Mouse (Mus musculus) granulocyte monocyte progenitor cell, adult 5-6 weeks (primary cell): ENCODE data around the gene Slc5a6. TPM values are rescaled to one million over a fixed set of nuclear protein-coding genes. Genes with fewer than 3 reads are reported as not detected.
"Not testable (repeated sequence)": the region's sequence is repeated elsewhere in the genome, so short reads cannot be mapped to it uniquely, and the experiment has no call there.

Experiments used
- ATAC-seq: replicated peaks from 2 replicates; pipeline ENCODE4 v1.8.0; 2016; ENCODE audit warnings: mild to moderate bottlenecking, moderate TSS enrichment, inconsistent platforms; ENCODE audit not compliant: poor library complexity, severe bottlenecking
- total RNA-seq, 2 experiments: library from RNA; stranded (forward) in 1 of 2; stranded (reverse) in 1 of 2; fragments of 200-712, 200-1000 nt in 1 of 2; fragments of >200 nt in 1 of 2; fragmentation: Nextera tagmentation in 1 of 2; gene quantifications; 2 replicates each; pipeline ENCODE4 v1.2.3; 2014 to 2017

The Slc5a6 gene
- total RNA-seq, 2 experiments from 2014 or later = 7.2 to 8.8 TPM

DNA sequence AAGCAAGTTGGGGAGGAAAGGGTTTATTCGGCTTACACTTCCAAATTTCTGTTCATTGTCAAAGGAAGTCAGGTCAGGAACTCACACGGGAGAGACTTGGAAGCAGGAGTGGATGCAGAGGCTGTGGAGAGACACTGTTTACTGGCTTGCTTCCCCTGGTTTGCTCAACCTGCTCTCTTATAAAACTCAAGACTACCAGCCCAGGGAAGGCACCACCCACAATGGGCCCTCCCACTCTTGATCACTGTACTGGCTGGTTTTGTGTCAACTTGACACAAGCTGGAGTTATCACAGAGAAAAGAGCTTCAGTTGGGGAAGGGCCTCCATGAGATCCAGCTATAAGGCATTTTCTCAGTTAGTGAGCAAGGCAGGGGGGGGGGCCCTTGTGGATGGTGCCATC, 22.3 kb upstream of the Slc5a6 start:
- no peak for ATAC-seq

- ATAC-seq = no peak
Measured at GRCm38 (mm10) chr5:31069810-31070209, 21.1 kb upstream of the Slc5a6 start.

DNA sequence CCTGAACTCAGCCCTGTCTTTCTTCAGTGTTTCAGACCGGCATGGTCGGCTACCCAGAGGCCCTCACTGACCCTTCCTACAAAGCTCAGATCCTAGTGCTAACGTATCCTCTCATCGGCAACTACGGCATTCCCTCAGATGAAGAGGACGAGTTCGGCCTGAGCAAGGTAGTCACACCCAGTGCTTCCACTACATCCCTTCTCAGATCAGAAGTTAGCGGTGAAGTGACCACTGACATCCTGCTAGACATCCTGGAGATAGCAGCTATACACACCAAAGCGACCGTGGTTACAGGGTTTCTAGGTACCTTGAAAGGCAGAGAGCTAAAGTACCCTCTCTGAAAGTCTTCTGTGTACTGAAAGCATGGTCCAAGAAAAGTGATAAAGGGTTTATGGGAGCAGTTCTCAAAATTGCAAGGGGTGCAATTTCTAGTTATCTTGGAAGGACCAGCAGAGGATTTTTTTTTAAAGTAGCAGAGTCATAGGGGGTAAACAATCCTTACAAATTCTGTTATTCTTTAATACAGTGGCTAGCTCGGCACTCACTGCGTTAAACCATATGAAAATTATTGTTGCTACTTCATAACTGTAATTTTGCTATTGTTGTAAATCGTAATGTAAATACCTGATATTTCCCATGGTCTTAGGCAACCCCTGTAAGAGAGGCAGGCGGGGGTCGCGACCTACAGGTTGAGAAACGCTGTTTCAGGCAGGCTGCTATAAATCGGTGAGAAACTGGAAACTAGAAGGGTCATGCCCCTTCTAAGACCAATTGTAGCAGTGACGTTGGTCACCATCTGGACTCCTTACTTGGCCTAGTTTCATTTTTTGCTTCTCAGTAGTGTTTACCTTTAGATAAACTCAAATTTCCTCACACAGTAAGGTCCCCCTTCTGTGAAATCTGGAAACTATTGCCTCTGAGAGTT, 6.8 kb upstream of the Slc5a6 start:
- peak; percentile 13; the same call in 1 of the 2 replicates for ATAC-seq

DNA sequence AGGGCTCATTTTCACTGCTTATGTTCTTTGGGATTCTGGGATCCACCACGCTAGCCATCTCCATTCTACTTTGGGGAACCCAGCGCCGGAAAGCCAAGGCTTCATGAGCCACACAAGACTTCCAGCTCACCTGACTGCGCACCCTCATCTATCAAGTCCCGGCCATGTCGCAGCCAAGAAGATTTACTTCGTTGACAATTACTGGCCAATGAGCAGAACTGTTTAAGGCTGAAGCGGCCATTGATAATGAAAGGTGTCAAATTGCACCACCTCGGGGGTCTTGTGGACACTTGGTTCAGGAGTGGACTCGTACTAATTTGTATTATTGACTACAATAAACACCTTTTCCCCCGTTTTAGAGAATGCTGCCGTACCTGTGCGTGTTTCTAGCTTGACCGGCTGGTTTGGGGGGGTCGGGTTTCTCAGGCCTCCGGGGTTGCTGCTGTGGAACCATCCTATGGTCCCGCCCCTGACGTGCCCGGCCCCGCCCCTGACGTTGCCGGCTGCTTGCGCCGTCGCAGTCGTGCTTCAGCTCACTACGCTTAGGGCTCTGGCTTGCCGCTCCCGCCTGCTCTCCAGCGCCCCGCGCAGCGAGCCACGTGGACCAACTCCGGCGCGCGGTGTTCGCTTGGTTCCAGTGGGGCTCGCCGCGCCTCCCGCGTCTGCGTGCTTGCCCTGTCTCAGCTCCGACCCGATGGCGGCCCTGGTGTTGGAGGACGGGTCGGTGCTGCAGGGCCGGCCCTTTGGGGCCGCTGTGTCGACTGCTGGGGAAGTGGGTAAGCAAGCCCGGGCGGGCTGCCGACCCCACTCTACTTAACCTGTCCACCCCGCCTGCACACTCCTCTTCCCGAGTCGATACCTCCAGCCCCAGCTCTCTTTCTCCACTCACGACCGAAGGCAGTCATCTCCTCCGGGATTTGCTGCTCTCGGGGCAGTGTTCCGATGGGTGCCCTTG, 5.8 kb upstream of the Slc5a6 start, which contains the start of gene Cad:
Gene Cad (plus strand): TSS at position 520 of the 955 bp plus-strand sequence.
- ATAC-seq = peak; percentile 96

- not testable (repeated sequence) for ATAC-seq
Measured at GRCm38 (mm10) chr5:31053728-31054127, 5.0 kb upstream of the Slc5a6 start.

- ATAC-seq = no peak
Measured at GRCm38 (mm10) chr5:31050427-31050826, 1.7 kb upstream of the Slc5a6 start.

DNA sequence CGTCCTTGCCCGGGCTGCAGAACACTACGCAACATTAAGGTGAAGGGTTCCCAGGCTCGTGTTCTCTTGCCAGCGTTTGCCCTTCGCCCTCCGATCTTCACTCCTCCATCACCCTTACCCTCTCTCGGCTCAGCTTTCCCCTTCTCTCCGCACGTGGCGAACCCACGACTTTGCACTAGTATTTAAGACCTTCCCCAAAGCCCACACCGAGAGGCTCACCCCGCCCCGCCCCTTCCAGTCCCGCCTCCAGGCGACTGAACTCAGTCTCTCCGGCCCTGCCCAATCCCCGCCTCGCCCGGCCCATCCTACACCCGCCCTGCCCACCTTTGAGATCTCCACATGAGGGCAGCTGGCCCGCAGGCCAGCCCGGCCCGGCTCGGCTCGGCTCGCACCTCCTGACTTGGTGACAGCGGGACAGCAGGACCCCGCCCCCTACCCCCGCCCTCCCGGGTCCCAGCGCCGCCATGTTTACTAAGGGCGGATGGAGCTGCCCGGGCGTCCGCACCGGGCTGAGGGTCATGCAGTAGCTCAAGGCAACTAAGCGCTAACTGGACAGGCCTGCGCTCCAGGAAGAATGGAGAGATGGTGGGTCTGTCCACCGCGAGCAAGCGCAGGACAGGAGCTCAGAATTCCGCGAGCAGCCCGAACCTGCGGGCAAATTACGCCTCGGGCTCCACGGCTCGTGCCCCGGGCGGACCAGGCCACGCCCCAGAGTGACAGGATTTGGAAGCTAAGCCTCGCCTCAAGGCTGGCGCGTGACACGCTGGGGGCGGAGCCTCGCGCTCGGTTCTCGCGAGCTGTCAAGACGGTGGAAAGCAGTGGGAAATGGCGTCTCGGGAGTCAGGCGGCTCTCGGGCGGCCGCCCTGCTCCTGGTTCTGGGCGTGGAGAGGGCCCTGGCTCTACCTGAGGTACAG, 619 bp downstream of the Slc5a6 start, which contains the start of gene Atraid:
Gene Atraid (plus strand): TSS at position 465 of the 915 bp plus-strand sequence.
- peak; percentile 86 for ATAC-seq

DNA sequence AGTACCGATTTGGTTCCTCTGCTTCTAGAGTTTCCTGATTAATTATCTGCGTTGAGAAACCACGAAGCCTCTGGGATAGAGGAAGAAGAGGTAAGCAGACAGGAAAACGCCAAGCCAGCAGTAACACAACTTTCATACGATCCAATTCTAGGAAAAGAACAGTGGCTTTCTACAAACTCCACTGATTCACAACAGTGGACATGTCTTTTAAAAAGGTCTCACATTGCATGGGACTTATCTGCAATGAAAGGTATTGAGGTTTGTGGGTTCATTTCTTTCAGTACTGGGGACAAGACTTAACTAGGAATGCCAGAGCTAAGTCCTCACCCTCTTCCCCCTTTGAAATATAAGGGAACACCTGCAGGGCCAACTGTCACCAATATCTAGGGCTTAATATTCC, 1.6 kb downstream of the Slc5a6 start:
- ATAC-seq = no peak

DNA sequence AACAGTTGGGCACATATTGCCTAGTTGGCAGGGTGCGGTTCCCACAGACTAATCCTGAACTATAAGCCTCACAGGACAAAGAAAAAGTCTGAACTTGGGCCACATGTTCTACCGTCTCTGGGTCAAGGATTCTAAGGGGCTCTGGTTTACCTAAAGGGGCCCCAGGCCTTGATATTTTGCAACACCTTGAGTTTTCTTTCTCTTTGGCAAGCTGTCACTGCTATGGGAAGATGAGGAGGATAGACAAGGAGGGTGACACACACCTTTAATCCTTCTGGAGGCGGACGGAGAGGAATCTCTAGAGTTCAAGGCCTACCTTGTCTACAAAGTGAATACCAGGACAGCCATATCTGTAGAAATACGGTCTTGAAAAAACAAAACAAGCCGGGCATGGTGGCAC, 2.3 kb downstream of the Slc5a6 start:
- ATAC-seq = no peak

GRCm38 (mm10) chr5:31038171-31038845, 10.4 kb downstream of the Slc5a6 start:
- ATAC-seq = no peak

DNA sequence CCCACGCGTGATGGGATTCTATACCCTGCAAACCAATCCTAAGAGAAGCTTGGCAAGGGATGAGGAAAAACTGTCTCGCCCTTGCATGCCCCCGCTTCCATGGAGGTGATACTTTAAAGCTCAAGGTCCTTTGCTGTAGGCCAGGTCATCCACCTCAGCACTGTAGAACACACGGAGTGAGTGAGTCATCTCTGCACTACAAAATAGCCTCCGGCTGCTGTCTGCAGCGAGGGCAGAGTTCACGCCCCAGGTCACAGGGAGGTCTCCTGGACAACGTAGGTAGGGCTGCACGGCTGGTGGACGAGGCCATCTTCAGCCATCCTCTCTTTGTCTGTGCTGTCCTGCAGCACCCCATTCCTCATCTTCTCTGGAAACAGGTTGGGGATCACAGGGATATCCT, 12.2 kb downstream of the Slc5a6 start:
- not testable (repeated sequence) for ATAC-seq

GRCm38 (mm10) chr5:31034669-31035068, 14.1 kb downstream of the Slc5a6 start:
- no peak for ATAC-seq

- no peak for ATAC-seq
Measured at GRCm38 (mm10) chr5:31031508-31031907, 17.2 kb downstream of the Slc5a6 start.

DNA sequence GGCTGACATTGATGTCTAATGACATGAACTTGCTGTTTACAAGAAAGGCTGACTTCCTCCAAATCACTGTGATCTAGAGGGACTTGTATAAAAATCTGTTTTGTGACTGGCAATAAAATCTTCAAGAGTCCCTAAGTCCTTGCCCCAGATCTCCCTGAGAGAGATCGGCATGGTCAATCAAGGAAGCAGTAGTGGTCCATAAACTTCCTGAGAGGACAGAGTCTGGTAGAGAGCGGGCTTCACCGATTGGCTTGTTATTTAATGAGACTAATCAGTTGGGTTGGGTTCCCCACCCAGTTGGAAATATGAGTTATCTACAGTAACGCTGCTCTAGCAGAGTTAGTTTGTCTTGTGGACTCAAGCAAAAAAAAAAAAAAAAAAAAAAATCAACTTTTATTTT, 17.8 kb downstream of the Slc5a6 start:
- no peak for ATAC-seq

GRCm38 (mm10) chr5:31024641-31025040, 24.1 kb downstream of the Slc5a6 start:
- no peak for ATAC-seq

DNA sequence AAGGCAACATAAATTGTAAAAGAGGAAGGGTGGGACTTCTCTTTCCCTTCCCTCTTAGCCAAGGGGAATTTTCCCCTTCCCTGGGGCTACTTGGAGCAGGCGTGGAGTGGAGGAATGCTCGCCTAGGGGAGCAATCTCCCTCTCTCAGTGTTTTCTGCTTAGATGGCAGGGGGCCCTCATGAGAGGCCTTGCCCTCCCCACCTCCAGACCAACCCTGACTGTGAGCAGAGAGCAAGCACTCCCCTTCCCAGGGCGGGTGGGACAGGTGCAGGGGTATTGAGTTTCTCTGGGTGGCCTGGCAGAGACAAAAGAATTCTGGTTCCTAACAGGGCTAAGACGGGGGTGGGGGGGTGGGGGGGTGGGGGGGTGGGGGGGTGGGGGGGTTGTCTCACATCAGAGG, 25.5 kb downstream of the Slc5a6 start:
- no peak for ATAC-seq

- no peak for ATAC-seq
Measured at GRCm38 (mm10) chr5:31022690-31023089, 26.0 kb downstream of the Slc5a6 start.

GRCm38 (mm10) chr5:31021790-31022189, 26.9 kb downstream of the Slc5a6 start:
- ATAC-seq = not testable (repeated sequence)

DNA sequence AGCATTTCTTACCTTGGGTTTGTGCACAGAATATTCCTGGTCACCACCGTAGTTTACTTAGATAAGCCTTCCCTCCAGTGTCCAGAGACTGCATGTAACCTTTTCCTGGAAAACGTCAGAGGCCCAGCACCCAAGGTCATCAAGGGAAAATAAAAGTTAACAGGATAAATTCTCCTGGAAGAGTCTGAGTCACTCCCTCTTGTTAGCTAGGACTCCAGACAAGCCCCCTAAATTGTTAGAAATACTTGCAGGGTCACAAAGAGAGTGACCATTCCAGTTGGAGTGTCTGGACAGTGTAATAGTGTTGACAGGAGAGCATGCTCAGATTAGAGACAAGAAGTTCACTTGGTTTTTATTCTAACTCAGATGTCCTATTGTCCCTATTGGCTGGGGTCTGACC, 32.8 kb downstream of the Slc5a6 start:
- ATAC-seq = no peak
